Mouse (Mus musculus) small intestine, adult 2 months (tissue): ENCODE results near the gene Fkbpl. TPM values are rescaled to one million over a fixed set of nuclear protein-coding genes. Genes with fewer than 3 reads are reported as not detected.

ENCODE experiments used
- H3K27ac ChIP-seq: fragments of 200-500 bp; 2 replicates; pipeline ENCODE4 v1.5.1; 2012; ENCODE audit warnings: low read depth, low read length, control low read depth, inconsistent platforms; ENCODE audit not compliant: insufficient read depth
- H3K27me3 ChIP-seq: fragments of 200-500 bp; 2 replicates; pipeline ENCODE4 v1.6.1; 2012; ENCODE audit warnings: mild to moderate bottlenecking, moderate library complexity, low read length, inconsistent platforms; ENCODE audit not compliant: control insufficient read depth, insufficient read depth
- H3K36me3 ChIP-seq: fragments of 200-500 bp; 2 replicates; pipeline ENCODE4 v1.6.1; 2012; ENCODE audit warnings: mild to moderate bottlenecking, low read length, control low read depth, inconsistent platforms; ENCODE audit not compliant: control insufficient read depth, insufficient read depth
- H3K4me1 ChIP-seq: fragments of 200-500 bp; 2 replicates; pipeline ENCODE4 v1.6.1; 2012; ENCODE audit warnings: low read length, inconsistent platforms, mixed read lengths; ENCODE audit not compliant: control insufficient read depth, insufficient read depth, insufficient read length
- H3K4me3 ChIP-seq: fragments of 200-500 bp; 2 replicates; pipeline ENCODE4 v1.5.1; 2012; ENCODE audit warnings: low read depth, mild to moderate bottlenecking, control low read depth, inconsistent platforms, low read length, moderate library complexity
- CTCF ChIP-seq: fragments of 200-500 bp; IDR thresholded peaks from 2 replicates; pipeline ENCODE4 v1.5.1; 2012; ENCODE audit warnings: low read depth, mild to moderate bottlenecking, control low read depth, inconsistent platforms, low read length, moderate library complexity, mixed read lengths; ENCODE audit not compliant: insufficient replicate concordance, insufficient read length; ENCODE audit errors: extremely low read depth
- POLR2A ChIP-seq: fragments of 200-500 bp; IDR thresholded peaks from 2 replicates; pipeline ENCODE4 v1.6.1; 2012; ENCODE audit warnings: low read depth, mild to moderate bottlenecking, control low read depth, inconsistent platforms, low read length, moderate library complexity
- WGBS: fragments of 180-500 bp; shearing (Covaris S2); methylation state at CpG from one replicate; pipeline ENCODE4 v1.1.7; 2018; 5-methylcytosine and 5-hydroxymethylcytosine counted together
- polyA plus RNA-seq: library from polyadenylated mRNA; depleted of rRNA; stranded (reverse); fragments of >200 nt; gene quantifications from 2 replicates; pipeline ENCODE4 v1.2.3, GENCODE M21; 2012

Fkbpl gene
- polyA plus RNA-seq, 1 experiment, result 2.5 TPM

- Histone ChIP-seq H3K4me3 (no peak within 1 kb of the TSS), H3K4me1 (peaks cover 2% of the 10 kb centered on the region; the same call in 1 of the 2 replicates), H3K36me3 (peaks cover 34% of the 10 kb centered on the region), H3K27me3 (no peaks in the 10 kb centered on the region), H3K27ac (no peak within 1 kb of the TSS)
- TF ChIP-seq CTCF (no peak), POLR2A (no peak)
- 83% methylated on average over 6 of the region's 6 CpGs for WGBS
These were observed 28.7 kb upstream of the Fkbpl start, which contains the start of gene Egfl8 for GRCm38 (mm10) chr17:34615871-34616270. TSS of gene Egfl8 (minus strand) at chr17:34615971.

- H3K4me3 ChIP-seq, result no peak overlapping the region
- peaks cover 2% of the 10 kb centered on the region; the same call in 1 of the 2 replicates for H3K4me1 ChIP-seq
- 6% methylated on average over 6 of the region's 6 CpGs for WGBS
- peaks cover 21% of the 10 kb centered on the region for H3K36me3 ChIP-seq
- TF ChIP-seq CTCF (peak; percentile 48; the same call in 1 of the 2 replicates), POLR2A (no peak)
- no peaks in the 10 kb centered on the region for H3K27me3 ChIP-seq
- H3K27ac ChIP-seq, result no peak overlapping the region
These were observed 25.6 kb upstream of the Fkbpl start for GRCm38 (mm10) chr17:34618999-34619398.

- 26% methylated on average over 8 of the region's 8 CpGs for WGBS
- H3K4me1 ChIP-seq, result peaks cover 2% of the 10 kb centered on the region; the same call in 1 of the 2 replicates
- H3K27ac ChIP-seq, result 0 out of 2 replicates have a peak overlapping the region, but pooled peaks have one; percentile 43
- H3K4me3 ChIP-seq, result no peak overlapping the region
- TF ChIP-seq CTCF (no peak), POLR2A (no peak)
- peaks cover 20% of the 10 kb centered on the region for H3K36me3 ChIP-seq
- H3K27me3 ChIP-seq, result no peaks in the 10 kb centered on the region
These were observed 23.6 kb upstream of the Fkbpl start for GRCm38 (mm10) chr17:34621006-34621405.

GRCm38 (mm10) chr17:34623161-34623560 lies 21.4 kb upstream of the Fkbpl start:
- H3K4me3 ChIP-seq, result no peak overlapping the region
- 83% methylated on average over 9 of the region's 9 CpGs for WGBS
- H3K36me3 ChIP-seq, result peaks cover 12% of the 10 kb centered on the region
- H3K4me1 ChIP-seq, result peaks cover 4% of the 10 kb centered on the region
- no peak overlapping the region for H3K27ac ChIP-seq
- no peaks in the 10 kb centered on the region for H3K27me3 ChIP-seq
- no peak for TF ChIP-seq CTCF
- TF ChIP-seq POLR2A, result no peak

GRCm38 (mm10) chr17:34624981-34625380 lies 19.6 kb upstream of the Fkbpl start:
- Histone ChIP-seq H3K4me1 (peaks cover 2% of the 10 kb centered on the region), H3K4me3 (no peak overlapping the region), H3K27ac (no peak overlapping the region), H3K27me3 (no peaks in the 10 kb centered on the region), H3K36me3 (peaks cover 12% of the 10 kb centered on the region)
- WGBS, result 89% methylated on average over 3 of the region's 3 CpGs
- TF ChIP-seq POLR2A (no peak), CTCF (no peak)

- H3K27me3 ChIP-seq, result peaks cover 11% of the 10 kb centered on the region
- WGBS, result 53% methylated on average over 16 of the region's 16 CpGs
These were observed 18.3 kb upstream of the Fkbpl start for GRCm38 (mm10) chr17:34626062-34626772.

GRCm38 (mm10) chr17:34626773-34627092 lies 17.8 kb upstream of the Fkbpl start:
- Histone ChIP-seq H3K4me1 (peaks cover 10% of the 10 kb centered on the region), H3K27ac (peak overlapping the region; percentile 55), H3K4me3 (peak overlapping the region; percentile 74), H3K27me3 (peaks cover 14% of the 10 kb centered on the region), H3K36me3 (peaks cover 10% of the 10 kb centered on the region)
- peak; percentile 19; the same call in 1 of the 2 replicates for TF ChIP-seq CTCF
- TF ChIP-seq POLR2A, result no peak
- WGBS, result 2% methylated on average over 18 of the region's 18 CpGs

More at GRCm38 (mm10) chr17:34626062-34626772, 18.3 kb upstream of the Fkbpl start:
- Histone ChIP-seq H3K27ac (no peak overlapping the region), H3K36me3 (peaks cover 12% of the 10 kb centered on the region), H3K4me3 (peak overlapping the region; percentile 74), H3K4me1 (peaks cover 6% of the 10 kb centered on the region)
- no peak for TF ChIP-seq CTCF
- TF ChIP-seq POLR2A, result no peak
